Mouse (Mus musculus) kidney, postnatal 4 days (tissue): ENCODE measurements at regions not wholly inside any gene's neighbourhood (a gene's known extent, or its start where the extent isn't known, plus 50 kb on each side); places are given as distances from the start of the nearest gene placed in this dataset.

Experiments used
- DNase-seq, 2 experiments: peaks; one replicate each; pipeline ENCODE4 v3.0.0; 2021; ENCODE audit warnings: mixed read lengths in 2 of 2

- no peak for DNase-seq
Observed at GRCm38 (mm10) chr6:52486146-52486545, 154.0 kb downstream of the Hibadh start.

GRCm38 (mm10) chr6:52486655-52487054, 153.5 kb downstream of the Hibadh start:
- DNase-seq: peak in 1 of 2 experiments; percentile 13

DNA sequence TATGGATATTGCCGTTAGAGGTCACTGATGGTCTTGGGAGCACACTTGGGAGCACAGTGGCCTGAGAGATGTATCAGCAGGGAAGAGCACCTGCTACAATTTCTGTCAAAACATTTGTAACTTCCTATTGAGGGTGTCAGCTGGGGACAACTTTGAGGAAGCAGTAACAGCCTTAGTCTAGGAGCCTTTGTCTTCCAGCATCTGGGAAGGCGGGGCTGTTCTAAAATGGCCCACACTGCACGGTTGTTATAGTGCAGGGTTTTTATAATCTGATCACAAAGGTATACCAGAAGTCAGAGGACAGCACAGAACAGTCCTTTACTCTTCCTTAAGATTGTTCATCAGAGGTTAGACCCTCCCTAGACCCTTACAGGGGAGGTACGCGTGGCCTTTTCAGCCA, 152.3 kb downstream of the Hibadh start:
- no peak for DNase-seq

DNA sequence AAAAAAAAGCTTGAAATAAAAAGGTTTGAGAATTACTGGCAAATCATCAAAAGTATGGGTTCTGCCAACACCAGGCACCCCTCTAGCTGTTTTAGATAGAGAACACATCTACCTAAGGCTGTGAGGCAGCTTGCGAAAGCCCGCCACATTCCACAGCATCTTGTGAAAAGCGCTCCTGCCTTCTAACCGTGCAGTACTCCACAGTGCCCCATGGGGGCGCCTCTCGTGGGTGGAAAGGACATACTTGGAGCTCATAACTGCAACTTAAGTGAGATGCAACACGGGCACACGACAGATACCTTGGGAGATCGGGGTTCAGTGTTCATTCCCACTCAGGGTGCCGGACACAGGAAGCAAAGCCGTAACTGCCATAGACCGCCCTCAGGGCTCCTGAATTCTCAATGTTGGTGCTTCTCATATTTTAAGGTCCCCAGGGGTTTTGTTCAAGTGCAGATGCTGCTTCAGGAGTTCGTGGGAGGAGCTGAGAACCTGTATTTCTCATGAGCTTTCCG, 149.9 kb downstream of the Hibadh start:
- no peak for DNase-seq

GRCm38 (mm10) chr6:52495301-52495700, 144.9 kb downstream of the Hibadh start:
- DNase-seq: no peak

DNA sequence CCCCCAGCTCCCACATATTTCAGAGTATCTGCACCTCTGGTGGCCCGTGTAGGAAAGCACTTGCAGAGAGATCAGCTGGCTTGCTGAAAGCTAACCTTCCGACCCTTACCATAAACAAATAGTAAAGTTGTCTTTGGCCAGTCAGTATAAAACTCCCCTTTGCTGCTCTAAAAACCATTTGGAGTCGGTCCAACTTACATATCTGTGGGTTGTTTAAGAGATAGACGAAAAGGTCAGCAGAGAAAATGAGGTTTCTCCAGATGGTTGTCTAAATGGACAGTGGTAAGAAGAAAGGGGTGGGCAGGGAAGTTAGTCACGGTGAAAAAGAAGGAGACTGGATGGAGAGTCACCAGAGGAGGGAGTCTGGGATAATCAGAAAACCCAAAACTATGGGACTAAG, 144.3 kb downstream of the Hibadh start:
- no peak for DNase-seq
